Mouse (Mus musculus): ENCODE data around the gene Rbm20.

- TF ChIP-seq CTCF (conservative IDR thresholded peaks at IDR 0.05; ENCODE audit: low read length), result no peak
- TF ChIP-seq NANOG (IDR thresholded peaks at IDR 0.05; ENCODE audit: borderline replicate concordance, low read length), result no peak
- no peak for TF ChIP-seq POU5F1 (IDR thresholded peaks at IDR 0.05; ENCODE audit: borderline replicate concordance, low read length)
Observed at GRCm38 (mm10) chr19:53886576-53887370, 209.7 kb downstream of the Rbm20 start.
